Mouse (Mus musculus): ENCODE data around the gene Tnnt3. TPM values are rescaled to one million over a fixed set of nuclear protein-coding genes. Genes with fewer than 3 reads are reported as not detected.

Gene Tnnt3
- total RNA-seq, 2 experiments from 2014 or later: 1.5 to 3.9 TPM

DNA sequence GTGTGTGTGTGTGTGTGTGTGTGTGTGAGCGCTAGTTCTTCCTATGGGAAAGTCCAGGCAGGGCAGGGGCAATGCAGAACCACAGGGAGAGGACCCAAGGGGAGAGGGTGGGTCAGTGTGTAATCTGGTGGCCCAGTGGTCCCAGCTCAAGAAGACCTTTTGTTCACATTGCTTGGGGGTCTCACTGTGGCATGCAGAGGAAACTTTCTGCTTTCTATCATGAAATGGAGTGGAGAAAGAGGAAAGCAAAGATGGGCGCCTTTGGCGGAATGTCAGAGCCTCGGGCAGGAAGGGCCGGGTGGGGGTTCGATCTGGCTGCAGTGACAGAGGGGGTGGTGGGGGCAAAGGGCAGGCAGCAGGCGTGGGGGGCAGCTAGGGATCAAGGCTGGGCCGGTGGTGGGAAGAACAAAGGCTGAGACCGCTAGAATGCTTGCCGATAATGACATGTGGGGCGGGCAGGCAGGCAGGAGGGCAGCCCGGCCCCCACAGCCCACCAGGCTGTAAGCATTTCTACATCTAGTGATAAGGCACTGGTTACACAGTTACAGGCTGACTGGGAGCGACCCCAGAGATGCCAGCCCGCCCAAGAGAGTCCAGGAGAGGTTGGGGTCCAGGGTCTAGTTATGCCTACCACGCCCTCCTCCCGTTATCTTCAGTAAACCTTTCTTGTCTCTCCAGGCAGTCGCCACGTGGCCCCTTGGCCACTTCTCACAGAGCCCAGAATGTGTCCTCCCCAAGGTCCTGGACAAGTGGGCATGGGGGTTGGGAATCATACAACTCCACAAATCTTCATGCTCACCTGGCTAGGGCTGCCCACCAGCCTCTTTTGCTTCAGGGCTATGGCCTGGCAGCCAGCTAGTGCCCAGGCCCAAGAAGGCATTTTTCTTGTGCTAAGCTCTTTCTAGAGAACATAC is 62.6 kb downstream of the Tnnt3 start:
- ATAC-seq (ENCODE audit: poor library complexity, severe bottlenecking): no peak

DNA sequence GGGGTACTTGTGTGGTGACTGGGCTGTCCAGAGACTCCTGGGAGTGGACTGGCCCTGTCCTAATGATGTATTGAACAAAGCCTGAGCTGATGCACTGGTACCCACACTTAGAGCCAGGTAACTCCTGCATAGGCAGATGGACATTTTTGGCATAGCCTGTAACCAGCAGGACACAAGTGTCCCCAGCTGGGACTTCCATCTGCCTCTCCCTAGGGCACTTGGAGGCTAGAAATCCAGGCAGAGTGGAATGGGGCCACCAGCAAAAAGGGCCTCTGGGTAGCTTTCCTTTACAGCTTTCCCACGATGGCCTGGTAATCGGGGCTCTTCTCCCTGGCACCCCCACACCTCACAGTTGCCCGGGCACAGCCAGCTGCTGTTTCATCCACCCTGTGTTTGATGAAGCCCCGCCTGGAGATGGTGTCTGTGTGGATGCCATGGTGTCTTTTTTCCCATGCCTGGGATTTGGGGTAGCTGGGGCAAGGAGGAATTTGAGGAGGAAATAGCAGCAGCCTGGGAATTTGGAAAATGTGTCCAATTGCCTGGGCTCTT is 63.3 kb downstream of the Tnnt3 start:
- no peak for ATAC-seq (ENCODE audit: poor library complexity, severe bottlenecking)

DNA sequence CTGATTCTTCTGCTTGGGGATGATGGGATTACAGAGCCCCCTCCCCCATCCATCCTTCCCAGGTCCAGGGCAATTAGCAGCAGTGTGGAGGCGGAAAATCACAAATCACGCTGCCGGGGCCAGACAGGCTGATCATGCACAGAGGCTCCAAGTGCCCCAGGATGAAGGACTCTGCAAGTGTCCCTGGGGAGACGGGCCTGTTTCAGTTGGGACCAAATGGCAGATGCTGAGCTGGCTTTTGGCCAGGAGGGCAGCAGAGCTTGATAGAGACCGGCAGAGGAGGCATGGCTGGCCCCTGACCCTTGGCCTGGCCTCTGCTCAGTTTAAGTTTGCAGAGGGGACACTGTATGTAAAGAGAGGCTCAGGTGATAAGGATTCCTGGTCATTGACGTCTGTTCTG is 64.5 kb downstream of the Tnnt3 start:
- ATAC-seq (ENCODE audit: poor library complexity, severe bottlenecking): no peak

DNA sequence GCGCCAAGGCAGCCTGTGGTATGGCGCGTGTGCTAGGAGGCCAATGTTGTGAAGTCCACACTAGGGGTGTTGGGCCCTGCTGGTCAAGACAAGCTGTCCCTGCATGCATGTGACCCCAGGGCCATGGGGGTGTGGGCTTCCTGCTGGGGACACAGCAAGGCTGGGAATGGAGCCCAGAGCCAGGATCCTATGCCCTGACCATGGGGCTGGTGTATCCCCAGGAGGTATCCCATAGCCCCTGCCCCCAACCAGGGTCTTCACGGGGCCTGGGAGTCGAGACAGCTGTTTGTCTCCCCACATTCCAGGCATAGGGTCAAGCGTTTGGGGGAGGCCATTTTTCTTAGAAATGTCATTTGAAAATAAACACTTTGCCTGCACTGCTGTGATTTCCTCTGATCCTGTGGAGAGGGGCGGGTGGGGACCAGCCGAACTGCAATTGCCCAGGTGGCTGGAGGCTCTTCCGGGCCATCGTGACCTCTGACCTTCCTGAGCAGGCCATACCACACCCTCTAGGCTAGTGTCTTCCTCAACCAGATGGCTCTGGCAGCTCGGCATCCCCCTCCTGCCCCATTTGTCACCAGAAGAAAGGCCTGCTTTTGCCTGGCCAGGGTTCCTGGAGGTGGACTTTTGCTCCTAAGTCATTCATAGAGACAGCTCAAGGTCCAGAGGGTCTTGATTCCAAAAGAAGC is 66.5 kb downstream of the Tnnt3 start:
- ATAC-seq (ENCODE audit: poor library complexity, severe bottlenecking): no peak

Other genes starting within 250 kb of the Tnnt3 start
- not detected in 2 replicates for gene Gm2431, start 240.5 kb upstream of the Tnnt3 start, total RNA-seq (2015)
- not detected in 2 replicates for gene Gm2431, start 240.5 kb upstream of the Tnnt3 start, total RNA-seq (2017)
- not detected in 2 replicates for gene Gm4559, start 224.5 kb upstream of the Tnnt3 start, total RNA-seq (2015)
- gene Gm4559, start 224.5 kb upstream of the Tnnt3 start, total RNA-seq (2017): not detected in 2 replicates
- gene Krtap5-1, start 201.7 kb upstream of the Tnnt3 start, total RNA-seq (2015): not detected in 2 replicates
- gene Krtap5-1, start 201.7 kb upstream of the Tnnt3 start, total RNA-seq (2017): not detected in 2 replicates
- not detected in 2 replicates for gene Krtap5-4, start 195.3 kb upstream of the Tnnt3 start, total RNA-seq (2015)
- not detected in 2 replicates for gene Krtap5-4, start 195.3 kb upstream of the Tnnt3 start, total RNA-seq (2017)
- gene Ifitm10, start 125.1 kb upstream of the Tnnt3 start, total RNA-seq (2015): 2.1 and 3.6 TPM in 2 replicates
- 0.48 and 1.4 TPM in 2 replicates for gene Ifitm10, start 125.1 kb upstream of the Tnnt3 start, total RNA-seq (2017)
- not detected in 2 replicates for gene Gm49369, start 116.2 kb upstream of the Tnnt3 start, total RNA-seq (2015)
- gene Gm49369, start 116.2 kb upstream of the Tnnt3 start, total RNA-seq (2017): 24.9 and 36.8 TPM in 2 replicates
- gene Ctsd, start 110.8 kb upstream of the Tnnt3 start, total RNA-seq (2015): 193 and 197 TPM in 2 replicates
- 218 and 236 TPM in 2 replicates for gene Ctsd, start 110.8 kb upstream of the Tnnt3 start, total RNA-seq (2017)
- 0.39 TPM in 1 of 2 replicates, not detected in the other for gene Syt8, start 64.0 kb upstream of the Tnnt3 start, total RNA-seq (2015)
- not detected in 2 replicates for gene Syt8, start 64.0 kb upstream of the Tnnt3 start, total RNA-seq (2017)
- 18.8 and 20.9 TPM in 2 replicates for gene Tnni2, start 57.0 kb upstream of the Tnnt3 start, total RNA-seq (2015)
- 25.6 and 27.6 TPM in 2 replicates for gene Tnni2, start 57.0 kb upstream of the Tnnt3 start, total RNA-seq (2017)
- 1,220 and 1,304 TPM in 2 replicates for gene Lsp1, start 38.0 kb upstream of the Tnnt3 start, total RNA-seq (2015)
- 1,314 and 1,552 TPM in 2 replicates for gene Lsp1, start 38.0 kb upstream of the Tnnt3 start, total RNA-seq (2017)
- 3.8 and 12.3 TPM in 2 replicates for gene Mrpl23, start 33.9 kb downstream of the Tnnt3 start, total RNA-seq (2015)
- gene Mrpl23, start 33.9 kb downstream of the Tnnt3 start, total RNA-seq (2017): 37.2 and 52.6 TPM in 2 replicates
- 0.05 TPM in 1 of 2 replicates, not detected in the other for gene Igf2, start 168.0 kb downstream of the Tnnt3 start, total RNA-seq (2015)
- gene Igf2, start 168.0 kb downstream of the Tnnt3 start, total RNA-seq (2017): not detected in 2 replicates
- gene Gm49394, start 171.1 kb downstream of the Tnnt3 start, total RNA-seq (2015): not detected in 2 replicates
- not detected in 2 replicates for gene Gm49394, start 171.1 kb downstream of the Tnnt3 start, total RNA-seq (2017)
- not detected in 2 replicates for gene Ins2, start 244.5 kb downstream of the Tnnt3 start, total RNA-seq (2015)
- not detected in 2 replicates for gene Ins2, start 244.5 kb downstream of the Tnnt3 start, total RNA-seq (2017)

Measured in megakaryocyte, adult 5-6 weeks (primary cell).